Mouse (Mus musculus) spleen, adult 2 months (tissue): ENCODE data around the gene Amn. TPM values are rescaled to one million over a fixed set of nuclear protein-coding genes. Genes with fewer than 3 reads are reported as not detected.

ENCODE experiments used
- DNase-seq, 2 experiments: peaks; one replicate each; pipeline versions ENCODE4 v3.0.0 to v3.0.0-alpha.2; 2012 to 2021; ENCODE audit warnings: low spot score in 2 of 2, low read depth in 1 of 2
- H3K27ac ChIP-seq: fragments of 200-500 bp; 2 replicates; pipeline ENCODE4 v1.5.1; 2012; ENCODE audit warnings: low read length, inconsistent platforms; ENCODE audit not compliant: insufficient read depth
- H3K27me3 ChIP-seq: fragments of 200-500 bp; 2 replicates; pipeline ENCODE4 v1.6.1; 2012; ENCODE audit warnings: mild to moderate bottlenecking, moderate library complexity, low read length, inconsistent platforms; ENCODE audit not compliant: control insufficient read depth, insufficient read depth
- H3K36me3 ChIP-seq: fragments of 200-500 bp; 2 replicates; pipeline ENCODE4 v1.6.1; 2012; ENCODE audit warnings: mild to moderate bottlenecking, low read length, inconsistent platforms; ENCODE audit not compliant: control insufficient read depth, insufficient read depth
- H3K4me1 ChIP-seq: fragments of 200-500 bp; 2 replicates; pipeline ENCODE4 v1.6.1; 2011; ENCODE audit warnings: inconsistent platforms; ENCODE audit not compliant: control insufficient read depth, insufficient read depth, insufficient read length
- H3K4me3 ChIP-seq: fragments of 200-500 bp; 2 replicates; pipeline ENCODE4 v1.5.1; 2011; ENCODE audit warnings: mild to moderate bottlenecking, inconsistent platforms; ENCODE audit not compliant: insufficient read depth, insufficient read length; ENCODE audit errors: extremely low read depth
- CTCF ChIP-seq: fragments of 200-500 bp; IDR thresholded peaks from 2 replicates; pipeline ENCODE4 v1.5.1; 2011; ENCODE audit warnings: mild to moderate bottlenecking, inconsistent platforms; ENCODE audit not compliant: insufficient read depth, insufficient read length, insufficient replicate concordance; ENCODE audit errors: extremely low read depth
- POLR2A ChIP-seq: fragments of 200-500 bp; IDR thresholded peaks from 2 replicates; pipeline ENCODE4 v1.6.1; 2011; ENCODE audit warnings: low read depth, low read length, inconsistent platforms
- WGBS: fragments of 180-500 bp; shearing (Covaris S2); methylation state at CpG from one replicate; pipeline ENCODE4 v1.1.7; 2018; 5-methylcytosine and 5-hydroxymethylcytosine counted together
- polyA plus RNA-seq: library from polyadenylated mRNA; depleted of rRNA; stranded (reverse); fragments of >200 nt; gene quantifications from 2 replicates; pipeline ENCODE4 v1.2.3, GENCODE M21; 2012

The Amn gene
- polyA plus RNA-seq, 1 experiment: 1.2 TPM

DNA sequence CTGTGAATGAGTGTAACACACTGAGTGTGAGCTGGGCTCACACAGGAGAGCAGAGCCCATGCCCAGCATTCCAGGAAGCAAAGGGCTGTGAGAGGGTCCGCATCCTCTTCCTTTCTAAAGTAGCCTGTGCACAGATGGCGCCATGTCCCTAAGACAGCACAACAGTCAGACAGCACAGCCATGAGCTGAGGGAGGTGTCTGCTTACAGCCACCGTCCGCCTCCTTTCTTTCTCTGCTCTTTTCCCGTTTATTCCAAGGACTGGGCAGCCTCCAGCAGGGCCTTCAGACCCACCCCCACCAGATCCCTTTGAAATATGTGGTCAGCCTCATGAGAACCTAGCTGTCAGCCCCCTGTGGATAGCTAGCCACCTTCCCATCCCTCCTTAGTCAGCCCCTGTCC is 5.7 kb upstream of the Amn start:
- TF ChIP-seq POLR2A (no peak), CTCF (no peak)
- 83% methylated on average over 5 of the region's 5 CpGs for WGBS

GRCm38 (mm10) chr12:111266592-111266991 is 4.3 kb upstream of the Amn start:
- Histone ChIP-seq H3K4me1 (no peaks in the 10 kb centered on the region), H3K27ac (no peak overlapping the region), H3K4me3 (no peak overlapping the region), H3K36me3 (peaks cover 33% of the 10 kb centered on the region), H3K27me3 (peaks cover 7% of the 10 kb centered on the region)
- 84% methylated on average over 12 of the region's 12 CpGs for WGBS
- TF ChIP-seq CTCF: no peak
- no peak for DNase-seq

More for the DNA sequence above, 5.7 kb upstream of the Amn start:
- DNase-seq: no peak
- no peak overlapping the region for H3K4me3 ChIP-seq
- H3K27ac ChIP-seq: no peak overlapping the region
- no peaks in the 10 kb centered on the region for H3K4me1 ChIP-seq
- no peaks in the 10 kb centered on the region for H3K27me3 ChIP-seq
- H3K36me3 ChIP-seq: peaks cover 40% of the 10 kb centered on the region

- no peak for TF ChIP-seq CTCF
- no peak for TF ChIP-seq POLR2A
- Histone ChIP-seq H3K4me1 (no peaks in the 10 kb centered on the region), H3K27me3 (peaks cover 9% of the 10 kb centered on the region), H3K4me3 (no peak overlapping the region), H3K36me3 (peaks cover 27% of the 10 kb centered on the region), H3K27ac (no peak overlapping the region)
- DNase-seq: no peak
- 78% methylated on average over 4 of the region's 4 CpGs for WGBS
These were observed 3.1 kb upstream of the Amn start for GRCm38 (mm10) chr12:111267673-111268325.

GRCm38 (mm10) chr12:111271406-111271805 is 511 bp downstream of the Amn start:
- DNase-seq: no peak
- peaks cover 15% of the 10 kb centered on the region for H3K4me1 ChIP-seq

DNA sequence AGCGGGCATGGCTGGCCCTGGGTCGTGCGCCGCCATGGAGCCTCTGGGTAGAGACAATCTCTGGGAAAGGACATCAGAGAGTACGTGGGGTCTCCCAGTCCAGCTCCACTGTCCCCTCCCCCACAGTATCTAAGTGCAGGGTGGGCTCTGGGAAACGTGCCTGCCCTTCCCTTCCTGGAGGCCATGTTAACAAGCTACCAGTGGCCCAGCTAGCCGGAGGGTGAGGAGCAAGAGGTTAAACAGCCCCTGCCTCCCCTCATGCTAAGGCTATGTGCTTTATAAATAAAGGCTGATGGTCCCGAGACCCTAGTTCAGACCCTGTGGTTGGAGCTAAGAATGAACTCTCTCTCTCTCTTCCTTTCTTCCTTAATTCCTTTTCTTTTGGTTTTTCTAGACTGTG is 1.1 kb downstream of the Amn start:
- H3K36me3 ChIP-seq: peaks cover 4% of the 10 kb centered on the region
- H3K4me3 ChIP-seq: no peak overlapping the region
- H3K27ac ChIP-seq: no peak overlapping the region
- H3K27me3 ChIP-seq: peaks cover 34% of the 10 kb centered on the region
- DNase-seq: no peak
- 23% methylated on average over 8 of the region's 8 CpGs for WGBS
- TF ChIP-seq CTCF: no peak
- no peak for TF ChIP-seq POLR2A
- peaks cover 15% of the 10 kb centered on the region for H3K4me1 ChIP-seq

More at GRCm38 (mm10) chr12:111271406-111271805, 511 bp downstream of the Amn start:
- H3K27me3 ChIP-seq: peaks cover 34% of the 10 kb centered on the region
- WGBS: 12% methylated on average over 28 of the region's 28 CpGs
- no peak for TF ChIP-seq CTCF
- TF ChIP-seq POLR2A: no peak
- peaks cover 4% of the 10 kb centered on the region for H3K36me3 ChIP-seq
- H3K4me3 ChIP-seq: no peak overlapping the region
- no peak overlapping the region for H3K27ac ChIP-seq

DNA sequence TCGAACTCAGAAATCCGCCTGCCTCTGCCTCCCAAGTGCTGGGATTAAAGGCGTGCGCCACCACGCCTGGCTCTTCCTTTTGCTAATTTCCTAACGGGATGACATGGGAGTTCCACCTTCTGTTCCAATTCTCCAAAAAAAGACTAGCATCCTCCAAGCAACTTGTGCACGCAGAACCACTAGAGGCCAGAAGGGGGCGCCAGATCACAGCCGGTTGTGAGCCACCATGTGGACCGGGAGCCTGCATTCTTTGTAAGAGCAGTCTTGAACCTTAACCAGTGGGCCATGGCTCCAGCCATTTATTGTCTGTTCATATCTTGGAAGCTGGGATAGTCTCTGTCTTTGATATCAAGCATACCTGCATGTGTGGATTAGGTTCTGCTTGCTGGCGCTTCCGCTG is 1.5 kb downstream of the Amn start:
- Histone ChIP-seq H3K4me3 (no peak overlapping the region), H3K4me1 (peaks cover 15% of the 10 kb centered on the region), H3K27ac (no peak overlapping the region), H3K27me3 (peaks cover 34% of the 10 kb centered on the region), H3K36me3 (peaks cover under 1% of the 10 kb centered on the region; the same call in 1 of the 2 replicates)
- DNase-seq: peak; percentile 7 to 54
- 23% methylated on average over 12 of the region's 12 CpGs for WGBS
- TF ChIP-seq POLR2A: no peak
- TF ChIP-seq CTCF: peak; percentile 82; the same call in 1 of the 2 replicates

- WGBS: 8% methylated on average over 28 of the region's 28 CpGs
- peaks cover 34% of the 10 kb centered on the region for H3K27me3 ChIP-seq
- no peak overlapping the region for H3K4me3 ChIP-seq
These were observed 3.1 kb downstream of the Amn start for GRCm38 (mm10) chr12:111274006-111274405.

More at GRCm38 (mm10) chr12:111274006-111274405, 3.1 kb downstream of the Amn start:
- Histone ChIP-seq H3K27ac (no peak overlapping the region), H3K36me3 (no peaks in the 10 kb centered on the region), H3K4me1 (peaks cover 15% of the 10 kb centered on the region)
- no peak for DNase-seq
- TF ChIP-seq POLR2A: no peak
- TF ChIP-seq CTCF: no peak
